Mouse (Mus musculus) G1E (cell line): ENCODE data around the gene Stard13.

Experiments
- CTCF ChIP-seq: IDR thresholded peaks from 2 replicates; pipeline ENCODE4 v1.5.1; 2012; ENCODE audit warnings: low read depth, low read length, inconsistent platforms, mixed read lengths
- GATA2 ChIP-seq: IDR thresholded peaks from 2 replicates; pipeline ENCODE4 v1.6.1; 2012; ENCODE audit warnings: low read depth, low read length, inconsistent platforms, borderline replicate concordance
- POLR2AphosphoS5 ChIP-seq: IDR thresholded peaks from 2 replicates; pipeline ENCODE4 v1.6.1; 2012; ENCODE audit warnings: low read depth, low read length, inconsistent platforms; ENCODE audit not compliant: insufficient replicate concordance
- TAL1 ChIP-seq: conservative IDR thresholded peaks from 2 replicates; pipeline ENCODE4 v1.6.1; 2012; ENCODE audit warnings: low read depth, low read length, inconsistent platforms, mixed read lengths

GRCm38 (mm10) chr5:151137311-151137710 is 96.3 kb downstream of the Stard13 start:
- no peak for TF ChIP-seq POLR2AphosphoS5
- TF ChIP-seq CTCF = no peak
- TF ChIP-seq GATA2 = no peak
- no peak for TF ChIP-seq TAL1
